In genomic region chr11:52994688-52995087, GRCm38 (mm10) we compare ENCODE assay signal across 9 mouse cellular contexts.
"Had no signal": no experiment of that assay in that cellular context is flagged by ENCODE, and none has a peak within 500 bp of the region (broad histone marks: within the 10 kb centered on the region; RNA-seq: fewer than 3 reads in every experiment).

No protein-coding gene starts in this region.

- DNase-seq: kidney, adult 2 months; kidney, postnatal 36 days; liver, embryonic 13.5 days; lung, adult 2 months; lung, postnatal 14 days; lung, postnatal 4 days; midbrain, embryonic 14.5 days; thymus, adult 18-20 months; thymus, postnatal 36 days had no signal
